Mouse (Mus musculus): ENCODE results near the gene Tbx19.

Tbx19 gene

DNA sequence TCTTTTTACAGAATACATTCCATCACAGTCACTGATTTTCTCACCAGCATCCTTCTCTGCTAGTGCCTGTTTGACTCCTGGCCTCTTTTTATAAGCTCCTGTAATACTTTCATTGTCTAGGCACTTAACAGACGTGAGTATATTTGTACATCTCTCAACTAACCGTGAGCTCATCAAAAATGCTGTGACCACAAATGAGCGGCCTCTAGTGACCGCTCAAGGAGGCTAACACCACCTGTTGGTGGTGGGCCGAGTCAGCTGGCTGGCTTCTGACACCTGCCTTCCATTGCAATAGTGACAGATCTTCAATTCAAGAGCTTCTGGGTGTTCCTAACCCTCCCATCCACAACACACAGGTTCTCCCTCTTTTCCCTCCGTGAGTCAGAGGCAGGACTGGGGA, 22.8 kb upstream of the Tbx19 start:
- no peak for DNase-seq

DNA sequence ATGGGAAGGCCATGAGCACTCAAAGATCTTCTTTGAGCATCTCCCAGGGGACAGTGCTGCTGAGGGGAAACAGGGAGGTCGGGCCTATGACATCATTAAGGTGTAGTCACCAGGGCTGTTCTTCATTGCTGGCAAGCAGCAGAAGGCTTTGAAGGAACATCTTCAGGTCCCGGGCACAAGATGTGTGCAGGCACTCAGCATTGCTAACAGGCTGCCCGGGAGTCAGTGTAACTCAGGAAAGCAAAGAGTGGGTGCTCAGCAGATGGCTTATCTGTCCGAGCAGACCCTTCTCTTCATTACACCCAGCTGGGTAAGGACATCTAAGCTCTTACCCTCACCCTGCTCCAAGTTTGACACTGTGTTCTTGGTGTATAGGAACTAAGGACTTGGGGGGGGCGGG, 18.7 kb upstream of the Tbx19 start:
- DNase-seq = no peak

DNA sequence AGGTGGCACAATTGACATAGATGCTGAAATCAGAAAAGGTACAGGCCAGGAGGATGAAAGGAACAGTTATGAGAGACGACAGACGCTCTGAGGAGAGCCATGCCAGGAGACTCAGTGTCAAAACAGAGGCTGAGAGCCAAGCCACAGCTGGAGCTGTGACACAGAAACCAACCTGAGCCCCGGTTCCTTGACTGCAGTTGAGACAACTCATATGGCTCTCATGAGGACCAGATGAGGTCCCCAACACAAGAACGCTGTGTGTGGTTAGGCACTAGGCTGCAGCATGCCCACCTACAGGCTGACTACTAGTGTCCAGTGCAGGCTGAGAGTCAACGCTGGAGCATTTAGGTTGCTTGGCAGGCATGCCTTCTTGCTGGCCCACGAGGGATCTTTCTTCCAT, 17.5 kb upstream of the Tbx19 start:
- DNase-seq = no peak

DNA sequence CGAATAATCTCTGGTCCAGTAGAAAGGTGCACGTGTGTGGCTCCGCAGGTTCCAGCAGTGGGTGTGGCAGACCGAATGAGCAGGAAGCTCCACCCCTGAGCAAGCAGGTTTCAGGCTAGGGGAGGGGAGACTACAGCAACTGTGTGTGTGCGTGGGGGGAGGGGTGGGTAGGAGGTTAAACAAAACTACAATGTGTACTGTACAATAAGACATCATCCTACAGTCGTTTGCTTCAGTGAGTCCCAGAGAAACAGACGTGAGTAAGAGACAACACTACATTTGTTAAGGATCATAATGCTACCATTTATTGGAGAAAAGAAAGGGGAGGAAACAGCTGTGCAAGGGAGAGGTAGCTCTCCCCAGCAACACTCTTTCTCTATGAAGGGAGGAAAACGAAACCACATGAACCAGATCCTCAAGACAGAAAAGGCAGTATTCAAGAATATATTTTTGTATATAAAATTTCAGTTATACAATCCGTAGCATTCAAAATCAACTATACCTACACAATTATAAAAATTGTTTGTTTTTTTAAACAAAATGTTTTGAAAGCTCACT, 13.6 kb upstream of the Tbx19 start:
- no peak for DNase-seq

DNA sequence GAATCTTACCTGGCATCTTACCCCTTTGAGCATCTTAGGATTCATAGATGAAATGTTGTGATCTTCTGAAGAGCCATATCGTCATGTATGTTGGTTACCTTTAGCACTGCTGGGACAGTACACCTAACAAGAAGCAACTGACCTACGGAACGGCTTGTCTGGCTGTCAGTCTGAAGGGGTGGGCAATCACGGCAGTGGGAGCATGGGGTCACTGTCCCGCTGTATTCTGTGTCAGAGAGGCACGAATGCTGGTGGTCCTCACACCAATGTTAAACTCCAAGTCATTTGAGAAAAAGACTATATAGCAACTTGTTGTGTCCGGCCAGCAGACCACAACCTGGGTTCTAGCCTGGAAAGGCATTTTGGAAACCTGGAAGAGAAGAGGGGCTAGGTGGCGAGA, 10.7 kb upstream of the Tbx19 start:
- no peak for DNase-seq

DNA sequence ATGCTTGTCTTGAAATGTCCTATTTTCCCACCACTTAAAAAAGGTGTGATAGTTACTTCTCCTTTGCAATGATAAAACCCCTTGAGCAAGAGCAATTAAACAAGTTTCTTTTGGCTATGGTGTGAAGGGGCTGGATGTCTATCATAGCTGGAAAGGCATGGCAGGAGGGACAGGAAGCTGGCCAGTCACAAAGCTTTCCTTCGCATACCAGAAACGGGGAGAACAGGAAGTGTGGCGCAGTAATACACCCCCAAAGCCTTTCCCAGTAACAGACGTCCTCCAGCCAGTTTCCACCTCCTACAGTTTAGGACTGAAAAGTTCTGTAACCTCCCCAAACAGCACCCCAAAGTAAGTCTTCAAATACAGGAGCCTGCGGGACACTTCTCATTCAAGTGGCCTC, 9.6 kb upstream of the Tbx19 start:
- DNase-seq = no peak

DNA sequence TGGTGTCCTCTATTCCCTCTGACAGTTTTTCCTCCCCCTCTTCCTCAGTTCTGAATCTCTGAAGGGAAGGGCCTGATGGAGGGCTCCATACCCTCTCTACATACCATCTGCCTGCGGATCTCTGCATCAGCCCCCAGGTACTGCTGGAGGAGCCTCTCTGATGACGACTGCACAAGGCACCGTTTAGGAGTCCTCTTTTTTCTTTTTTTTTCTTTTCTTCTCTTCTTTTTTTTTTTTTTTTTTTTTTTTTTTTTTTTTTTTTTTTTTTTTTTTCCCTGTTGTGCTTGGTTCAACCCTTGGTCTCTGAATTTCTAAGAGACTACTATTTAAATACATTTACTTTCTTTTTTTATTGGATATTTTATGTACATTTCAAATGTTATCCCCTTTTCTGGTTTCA, 8.9 kb upstream of the Tbx19 start:
- no peak for DNase-seq

DNA sequence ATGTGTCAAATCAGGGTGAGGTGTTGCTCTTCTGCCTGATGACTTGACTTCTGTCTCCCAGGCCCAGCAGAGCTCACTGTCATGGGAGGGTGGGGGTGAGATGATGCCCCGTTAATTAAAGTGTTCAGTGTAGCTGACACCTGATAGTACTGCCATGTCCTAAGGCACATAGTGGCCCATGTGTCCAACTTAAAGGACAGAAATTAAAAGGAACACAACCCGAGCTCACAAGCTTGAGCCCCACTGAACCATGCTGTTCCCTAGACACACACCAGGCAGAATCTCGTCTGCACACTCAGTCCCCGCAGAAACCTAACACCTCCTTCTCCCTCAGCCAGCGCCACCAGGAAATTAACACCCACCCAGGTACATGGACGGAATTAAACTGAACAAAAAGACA, 4.3 kb upstream of the Tbx19 start:
- DNase-seq = no peak

DNA sequence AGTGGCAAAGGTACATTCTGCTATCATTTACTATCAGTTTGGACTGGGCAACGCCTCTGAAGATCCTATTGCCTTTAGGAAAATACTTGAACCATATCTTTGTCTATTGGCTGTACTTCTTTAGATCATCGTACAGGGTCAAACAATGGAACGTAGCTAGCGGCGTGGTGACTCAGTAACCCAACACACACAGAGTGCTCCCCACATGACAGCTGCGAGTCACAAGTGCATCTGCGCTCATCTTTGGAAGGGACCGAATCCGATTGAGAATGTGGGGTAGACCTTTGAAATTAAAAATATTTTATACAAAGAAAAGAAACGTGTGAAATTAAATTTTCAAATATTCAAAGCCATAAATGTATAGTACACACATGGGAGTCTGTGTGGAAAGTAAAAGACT, 1.7 kb downstream of the Tbx19 start:
- no peak for DNase-seq

DNA sequence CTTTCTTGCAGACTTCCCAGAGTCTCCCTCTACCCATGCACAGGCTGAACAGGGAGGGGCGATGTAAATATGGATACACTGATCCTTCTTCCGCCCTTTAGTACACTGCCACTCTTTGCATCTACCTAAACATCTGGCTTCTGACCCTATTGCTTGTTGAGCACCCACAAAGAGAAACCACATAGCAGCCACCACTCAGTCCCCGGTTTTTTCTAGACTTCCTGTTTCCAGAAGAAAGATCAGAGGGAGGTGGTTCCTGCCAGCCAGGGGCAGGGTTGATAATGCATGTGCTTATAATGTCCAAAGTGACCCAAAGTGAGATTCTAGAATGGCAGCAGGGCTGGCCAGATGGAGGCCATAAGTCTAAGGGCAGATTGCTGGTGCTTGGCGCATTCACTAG, 6.4 kb downstream of the Tbx19 start:
- DNase-seq = no peak

DNA sequence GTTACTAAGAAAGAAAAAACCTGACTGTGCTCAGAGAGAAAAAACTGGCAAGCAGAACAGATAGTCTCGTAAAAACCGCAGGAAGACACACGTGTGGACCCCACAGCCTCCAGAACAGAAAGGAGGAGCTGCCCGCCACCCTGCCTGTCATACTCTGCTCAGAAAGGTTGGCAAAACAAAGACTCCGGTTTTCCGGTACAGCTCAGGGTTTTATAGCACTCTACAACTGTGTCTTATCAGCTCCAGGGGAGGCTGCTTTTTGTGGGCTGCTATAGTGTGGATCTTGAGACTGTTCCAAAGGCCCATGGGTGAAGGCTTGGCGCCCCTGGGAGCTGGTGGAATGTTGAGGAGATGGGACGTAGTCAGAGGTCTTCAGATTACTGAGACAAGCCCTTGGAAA, 9.4 kb downstream of the Tbx19 start:
- DNase-seq = no peak

DNA sequence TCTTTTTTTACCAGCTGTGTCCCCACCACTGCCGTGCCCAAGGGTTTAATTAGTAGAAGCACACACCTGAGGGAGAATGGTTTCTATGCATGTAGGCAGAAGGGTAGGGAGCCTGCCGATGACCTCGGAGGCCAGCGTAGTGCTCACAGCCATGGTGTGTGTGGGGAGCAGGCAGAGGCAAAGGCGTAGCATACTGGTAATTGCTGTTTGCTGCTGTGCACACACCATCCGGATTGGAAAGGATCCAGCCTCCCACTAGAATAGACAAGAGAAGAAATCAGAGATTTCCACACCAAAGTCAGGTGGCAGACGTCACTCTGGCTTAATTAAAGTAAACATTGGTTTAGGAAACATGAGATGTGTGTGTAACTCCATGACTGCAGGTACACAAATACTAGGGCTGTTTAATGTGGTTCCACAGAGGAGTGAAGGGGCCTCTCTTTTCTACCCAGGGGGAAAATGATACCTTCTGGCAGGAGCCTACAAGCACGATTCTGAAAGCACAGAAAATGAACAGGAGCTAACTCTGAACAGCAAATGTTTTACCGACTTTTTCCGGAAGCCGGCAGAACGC, 18.1 kb downstream of the Tbx19 start:
- no peak for DNase-seq

DNA sequence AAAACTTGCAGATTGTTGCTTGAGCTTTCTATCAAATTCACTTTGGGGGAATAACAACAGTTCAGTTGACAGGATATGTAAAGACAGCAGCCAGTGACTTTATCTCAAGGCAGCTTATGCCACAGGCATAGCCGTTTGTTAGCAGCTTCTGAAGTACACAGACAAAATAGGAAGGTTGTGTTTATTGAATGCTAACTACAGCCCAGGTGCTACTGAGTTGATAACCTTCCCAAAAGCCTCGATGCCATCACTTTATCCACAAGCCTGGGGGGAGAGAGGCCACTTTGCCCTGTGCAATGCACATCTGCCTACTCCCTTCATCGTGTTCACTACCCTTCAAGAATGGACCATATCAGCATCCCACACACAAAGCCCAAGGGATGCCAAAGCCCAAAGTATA, 20.3 kb downstream of the Tbx19 start:
- no peak for DNase-seq

DNA sequence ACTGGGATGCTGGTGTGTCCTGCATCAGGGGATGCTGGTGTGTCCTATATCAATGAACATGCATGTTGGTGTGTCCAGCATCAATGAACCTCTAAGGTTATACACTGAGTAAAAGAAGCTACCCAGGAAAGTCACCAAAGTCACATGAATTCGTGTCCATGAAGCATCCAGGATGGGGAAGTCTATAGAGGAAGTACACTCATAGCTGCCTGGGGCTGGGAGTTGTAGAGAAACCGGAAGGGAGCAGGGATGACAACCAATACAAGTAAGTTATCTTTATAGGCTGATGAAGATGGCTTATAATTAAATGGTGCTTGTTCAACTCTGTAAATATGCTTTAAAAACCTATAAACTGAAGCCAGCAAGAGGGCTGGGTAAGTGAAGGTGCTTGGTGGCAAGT, 26.7 kb downstream of the Tbx19 start:
- no peak for DNase-seq

DNA sequence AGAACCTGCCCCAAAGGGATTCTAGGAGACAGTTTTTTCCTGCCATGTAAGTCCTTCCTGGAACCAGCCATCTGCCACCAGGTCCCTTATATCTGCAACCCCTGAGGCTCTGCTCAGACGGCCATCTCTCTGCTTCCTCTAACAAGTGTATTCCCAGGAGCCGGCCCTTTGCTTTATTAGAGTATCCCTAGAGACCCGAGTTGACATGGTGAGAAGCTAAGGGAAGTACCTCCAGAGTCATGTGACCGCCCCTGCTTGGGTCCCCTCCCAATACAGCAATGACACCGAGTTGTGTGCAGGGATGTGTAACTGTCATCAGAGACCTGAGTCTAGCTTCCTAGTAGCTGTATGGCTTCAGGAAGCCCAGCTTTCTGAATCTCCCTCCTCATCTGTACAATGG, 27.3 kb downstream of the Tbx19 start:
- DNase-seq = no peak

DNA sequence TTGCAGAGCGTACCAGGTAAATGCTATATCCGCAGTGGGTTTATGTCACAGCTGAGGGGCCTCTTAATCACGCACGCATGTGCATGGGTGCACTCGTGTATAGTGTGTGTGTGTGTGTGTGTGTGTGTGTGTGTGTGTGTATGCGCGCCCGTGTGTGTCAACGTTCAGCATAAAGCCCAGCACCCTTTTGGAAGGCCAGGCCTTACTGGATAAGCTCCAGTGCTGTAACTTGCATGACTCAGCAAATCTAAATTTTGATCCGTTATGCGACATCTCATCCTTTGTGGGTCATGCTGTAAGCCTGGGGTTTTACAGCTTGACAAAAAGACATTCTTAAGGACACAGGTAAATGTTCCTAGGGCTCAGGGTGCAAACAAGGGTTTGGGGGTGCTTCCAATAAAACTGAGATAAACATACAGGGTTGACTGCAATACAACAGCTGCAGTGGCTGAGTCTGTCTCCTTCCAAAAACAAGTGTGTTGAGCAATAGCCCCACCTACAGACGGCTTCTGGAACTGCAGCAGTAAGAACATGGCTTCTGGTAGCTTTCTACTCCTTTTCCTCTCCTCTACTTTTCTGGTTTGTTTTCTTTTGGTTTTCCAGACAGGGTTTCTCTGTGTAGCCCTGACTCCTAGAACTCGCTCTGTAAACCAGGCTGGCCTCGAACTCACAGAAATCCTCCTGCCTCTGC, 28.2 kb downstream of the Tbx19 start:
- DNase-seq = peak; percentile 78

DNA sequence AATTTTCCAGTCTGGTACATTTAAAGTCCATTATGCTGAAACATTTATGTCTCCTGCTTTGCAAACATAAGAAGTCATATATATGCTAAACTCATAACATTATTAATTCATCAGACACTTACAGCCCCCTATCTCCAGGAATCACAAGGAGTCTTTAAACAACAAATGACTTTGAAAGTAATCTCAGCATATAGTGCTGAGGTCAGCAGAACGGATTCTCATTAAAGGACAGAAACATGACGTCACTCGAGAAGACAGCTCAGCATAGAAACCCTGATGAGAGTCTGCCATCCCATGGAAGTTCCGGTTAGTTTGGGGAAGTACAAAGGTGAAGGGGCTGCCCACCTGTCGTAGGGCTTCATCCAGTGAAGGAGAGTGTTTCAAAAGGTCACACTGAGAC, 31.0 kb downstream of the Tbx19 start:
- DNase-seq = no peak

DNA sequence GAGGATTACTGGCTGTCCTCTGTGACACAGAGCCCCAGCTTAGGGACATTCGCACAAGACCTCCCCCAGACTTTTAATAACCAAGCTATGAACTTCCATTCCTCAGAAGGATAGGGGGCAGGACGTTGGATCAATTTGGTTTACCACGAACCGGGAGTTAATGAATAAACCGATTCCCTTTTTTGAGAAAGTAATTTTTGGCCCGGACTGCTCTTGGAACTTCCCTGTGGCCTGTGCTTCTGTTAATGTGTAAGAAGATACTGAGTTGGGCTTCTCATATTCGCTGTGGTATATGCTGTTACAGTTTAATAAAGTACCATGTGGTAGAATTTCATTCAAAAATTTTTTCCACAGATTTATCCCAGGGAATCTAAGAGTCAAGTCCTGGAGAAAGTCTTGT, 39.5 kb downstream of the Tbx19 start:
- no peak for DNase-seq

DNA sequence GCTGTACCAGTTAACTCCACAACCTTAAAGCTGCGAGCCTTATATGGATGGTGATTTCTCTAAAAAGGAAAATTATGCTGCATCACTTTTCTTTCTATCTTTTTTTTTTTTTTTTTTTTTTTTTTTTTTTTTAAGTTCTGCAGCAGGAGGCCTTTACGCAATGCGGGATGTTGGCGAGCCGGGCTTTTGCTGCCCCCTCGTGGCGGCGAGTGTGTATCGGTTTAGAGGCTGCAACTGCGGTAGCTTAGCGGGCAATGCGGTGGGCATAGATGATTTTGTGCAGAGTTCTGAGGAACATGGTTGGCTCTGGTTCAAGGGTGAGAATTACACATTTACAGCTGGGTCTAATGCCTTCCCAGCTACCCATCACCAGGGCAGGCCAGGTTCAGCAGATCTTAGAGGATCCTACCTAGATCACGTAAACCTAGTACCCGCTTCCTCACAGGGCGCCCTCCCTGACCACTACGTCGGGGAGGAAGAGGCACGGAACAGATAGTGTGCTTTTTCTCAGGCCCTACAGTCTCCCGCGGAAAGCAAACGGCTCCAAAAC, 40.1 kb downstream of the Tbx19 start:
- peak; percentile 86 for DNase-seq

DNA sequence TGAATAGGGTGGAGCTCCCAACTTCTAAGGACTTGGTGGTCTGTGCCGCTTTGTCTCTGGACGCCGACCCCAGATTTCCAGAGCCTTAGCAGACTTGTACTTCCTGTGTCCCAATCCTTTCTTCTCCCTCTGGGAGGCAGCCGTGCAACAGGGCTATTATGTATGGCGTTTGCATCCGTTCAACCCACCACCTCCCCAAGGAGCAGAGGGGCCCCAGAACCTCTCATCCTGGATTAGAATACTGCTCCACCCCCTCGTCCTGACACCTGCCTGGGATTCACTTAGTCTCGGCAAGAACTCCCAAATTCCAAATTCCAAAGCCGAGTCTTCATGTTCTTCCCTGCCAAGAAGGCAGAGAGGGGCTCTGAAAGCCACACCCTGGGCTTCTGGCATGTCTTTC, 40.8 kb downstream of the Tbx19 start:
- no peak for DNase-seq

DNA sequence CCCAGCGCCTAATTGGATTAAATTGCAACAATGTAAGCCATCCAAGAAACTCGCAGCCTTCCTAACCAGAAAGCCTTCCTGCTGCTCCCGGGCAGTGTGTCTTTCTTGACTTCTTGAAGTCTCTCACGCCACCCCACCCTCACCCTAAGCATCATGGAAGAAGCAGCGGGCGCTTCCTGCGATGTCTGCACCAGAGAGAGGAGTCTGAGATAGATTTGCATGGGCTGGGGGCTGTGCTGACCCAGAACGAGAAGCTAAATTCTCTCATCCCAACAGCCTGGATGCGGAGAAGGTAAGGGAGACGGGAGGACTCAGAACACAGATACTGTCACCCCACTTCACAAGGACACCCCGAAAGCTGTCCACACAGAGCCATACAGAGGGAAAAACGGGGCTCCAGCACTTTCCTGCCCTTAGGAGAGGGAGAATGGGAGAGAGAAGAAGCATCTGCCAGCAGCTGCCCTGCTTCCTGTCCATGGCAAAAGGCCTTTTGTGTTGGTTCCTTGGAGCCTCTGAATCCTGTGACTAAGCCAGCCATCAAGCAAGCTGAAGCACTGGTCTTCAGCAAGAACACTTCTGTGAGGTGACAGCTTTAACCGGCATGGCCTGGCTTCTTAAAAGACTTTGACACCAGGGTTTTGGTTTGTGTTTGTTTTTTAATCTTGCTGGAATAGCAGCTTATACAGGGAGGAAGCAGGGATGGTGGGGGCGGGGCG, 41.4 kb downstream of the Tbx19 start:
- no peak for DNase-seq

DNA sequence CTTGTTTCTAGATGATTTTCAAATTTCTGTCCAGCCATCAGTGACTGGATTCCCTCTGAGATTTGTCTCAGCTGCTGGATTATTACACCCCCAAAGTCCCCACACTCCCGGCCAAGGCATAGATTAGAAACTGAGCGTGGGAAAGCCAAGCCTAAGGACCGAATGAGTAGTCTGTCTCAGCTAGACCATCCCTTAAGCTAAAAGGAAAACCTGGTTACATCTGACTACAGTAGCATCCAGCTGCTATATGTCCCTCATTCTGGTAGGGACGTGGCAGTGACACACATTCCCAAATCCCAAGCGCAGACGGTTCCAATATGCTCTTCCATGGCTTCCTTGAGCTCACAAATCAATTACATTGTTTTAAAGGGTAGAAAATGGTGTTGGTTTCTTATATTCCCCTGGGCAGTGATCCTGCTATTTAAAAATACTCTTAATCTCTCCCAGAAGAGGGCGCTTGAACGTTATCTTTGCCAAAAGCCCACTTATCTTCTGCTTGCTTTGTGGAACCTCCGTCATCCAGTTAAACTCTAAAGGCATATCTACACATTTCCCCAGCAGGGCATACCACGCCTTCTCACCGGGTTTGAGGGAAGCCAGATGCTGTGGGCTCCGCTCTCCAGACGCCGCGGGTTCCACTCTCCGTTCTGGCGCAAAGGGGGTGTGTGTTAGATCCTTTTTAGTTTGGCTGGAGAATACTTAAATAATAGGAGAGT, 46.0 kb downstream of the Tbx19 start:
- DNase-seq = peak; percentile 62

DNA sequence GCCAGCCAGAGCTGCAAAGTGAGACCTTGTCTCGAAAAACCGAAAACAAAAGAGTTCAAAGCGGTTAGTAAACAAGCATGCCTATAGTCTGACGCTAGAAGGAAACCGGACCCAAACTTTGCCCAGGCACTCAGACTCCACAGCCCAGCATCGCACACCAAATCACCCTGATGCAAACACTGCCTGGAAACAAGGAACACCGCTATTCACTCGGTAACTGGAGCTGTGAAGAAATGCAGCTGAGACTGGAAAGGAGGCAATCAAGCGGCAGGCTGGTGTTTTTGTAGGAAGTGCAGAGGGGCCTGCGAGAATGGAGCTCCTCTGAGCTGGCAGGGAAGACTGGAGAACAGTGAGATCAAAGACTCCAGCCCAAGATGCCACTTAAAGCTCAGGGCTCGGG, 46.9 kb downstream of the Tbx19 start:
- DNase-seq = no peak
